11 mouse cellular contexts compared by ENCODE assay signal in the genomic region with DNA sequence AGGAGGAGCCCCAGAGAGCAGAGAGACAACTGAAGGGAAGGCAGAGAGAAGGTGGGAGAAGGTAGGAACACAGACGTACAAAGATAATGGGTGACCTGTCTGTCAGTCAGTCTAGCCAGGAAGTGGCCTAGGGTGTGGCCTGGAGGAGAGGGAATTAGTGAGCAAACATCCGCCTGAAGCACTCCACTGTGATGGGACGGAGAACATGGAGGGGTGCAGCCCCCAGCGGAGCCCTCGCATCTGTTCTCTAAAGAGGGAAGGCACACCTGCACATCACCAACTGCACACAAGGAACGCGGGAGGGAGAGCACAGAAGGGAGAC. TPM values are rescaled to one million over a fixed set of nuclear protein-coding genes. Genes with fewer than 3 reads are reported as not detected.
A peak's percentile ranks its signal among the peaks of the same experiment; 100 is the strongest.
DNase-seq lines count a peak whose midpoint lies in the region; ATAC-seq and TF ChIP-seq lines count a peak whose summit lies in the region.
"Had no signal": no experiment of that assay in that cellular context is flagged by ENCODE, and none has a peak within 500 bp of the region (broad histone marks: within the 10 kb centered on the region; RNA-seq: fewer than 3 reads in every experiment).

No protein-coding gene starts in this region.

- peaks cover 24% of the 10 kb centered on the region for H3K4me1 ChIP-seq in intestine, embryonic 15.5 days (replicated peaks)
- H3K4me1 ChIP-seq in intestine, postnatal 0 days (replicated peaks; ENCODE audit: control insufficient read depth, insufficient read depth, low read length), result no peaks in the 10 kb centered on the region
- H3K4me1 ChIP-seq in ES-Bruce4 (ENCODE audit: control insufficient read depth, insufficient read depth, low read length), result peaks cover 4% of the 10 kb centered on the region
- peaks cover 22% of the 10 kb centered on the region for H3K4me1 ChIP-seq in forebrain, embryonic 12.5 days
- peaks cover 5% of the 10 kb centered on the region; the same call in 1 of the 2 replicates for H3K4me1 ChIP-seq in midbrain, embryonic 16.5 days (ENCODE audit: control insufficient read depth, insufficient read depth, low read length)

- peak; percentile 68 for DNase-seq in naive thymus-derived CD4-positive, alpha-beta T cell, adult 2 months (ENCODE audit: low read depth)
- no peak for DNase-seq in cerebellum, adult 9-10 months
- DNase-seq: cerebellum, adult 18-20 months had no signal

- TF ChIP-seq CTCF in intestine, postnatal 0 days (IDR thresholded peaks at IDR 0.05; ENCODE audit: low read depth), result no peak
- TF ChIP-seq CTCF in C2C12 (IDR thresholded peaks at IDR 0.05; ENCODE audit: control insufficient read depth, insufficient read depth, insufficient read length) (no peak), ES-Bruce4 (IDR thresholded peaks at IDR 0.05; ENCODE audit: low read depth, low read length) (no peak)

- H3K27ac ChIP-seq in intestine, embryonic 15.5 days, result 0 out of 2 replicates have a peak overlapping the region, but pooled peaks have one; percentile 41
- no peak overlapping the region; the same call in 1 of the 2 replicates for H3K27ac ChIP-seq in intestine, postnatal 0 days (ENCODE audit: low read depth, low read length)
- 0 out of 2 replicates have a peak overlapping the region, but pooled peaks have one; percentile 7 for H3K27ac ChIP-seq in ES-Bruce4 (ENCODE audit: insufficient read depth, low read length)
- no peak overlapping the region for H3K27ac ChIP-seq in forebrain, embryonic 12.5 days
- H3K27ac ChIP-seq in midbrain, embryonic 16.5 days (ENCODE audit: low read length), result no peak overlapping the region
- H3K27ac ChIP-seq: kidney, postnatal 0 days had no signal

- no peak for TF ChIP-seq POLR2A in ES-Bruce4 (IDR thresholded peaks at IDR 0.05; ENCODE audit: insufficient read depth, low read length)

- no peak for TF ChIP-seq EP300 in ES-Bruce4 (IDR thresholded peaks at IDR 0.05; ENCODE audit: insufficient read depth, low read depth, low read length)

- no peaks in the 10 kb centered on the region for H3K9me3 ChIP-seq in intestine, embryonic 15.5 days
- H3K9me3 ChIP-seq in intestine, postnatal 0 days (ENCODE audit: control insufficient read depth), result no peaks in the 10 kb centered on the region
- no peaks in the 10 kb centered on the region for H3K9me3 ChIP-seq in ES-Bruce4 (replicated peaks; ENCODE audit: control insufficient read depth, insufficient read depth, low read length, poor library complexity, severe bottlenecking)
- no peaks in the 10 kb centered on the region for H3K9me3 ChIP-seq in forebrain, embryonic 12.5 days
- H3K9me3 ChIP-seq in midbrain, embryonic 16.5 days (replicated peaks; ENCODE audit: control insufficient read depth, low read length, poor library complexity, severe bottlenecking), result no peaks in the 10 kb centered on the region

- no peak overlapping the region for H3K9ac ChIP-seq in intestine, embryonic 15.5 days
- H3K9ac ChIP-seq in intestine, postnatal 0 days (ENCODE audit: low read depth, low read length), result no peak overlapping the region
- no peak overlapping the region for H3K9ac ChIP-seq in ES-Bruce4 (ENCODE audit: low read depth, poor library complexity, severe bottlenecking)
- no peak overlapping the region for H3K9ac ChIP-seq in forebrain, embryonic 12.5 days
- H3K9ac ChIP-seq in midbrain, embryonic 16.5 days (ENCODE audit: low read depth, low read length), result no peak overlapping the region

- peaks cover 63% of the 10 kb centered on the region for H3K36me3 ChIP-seq in intestine, embryonic 15.5 days
- peaks cover 90% of the 10 kb centered on the region for H3K36me3 ChIP-seq in intestine, postnatal 0 days (ENCODE audit: control insufficient read depth, insufficient read depth)
- H3K36me3 ChIP-seq in C2C12 (ENCODE audit: control insufficient read depth, insufficient read depth) (peaks cover 98% of the 10 kb centered on the region), ES-Bruce4 (ENCODE audit: control insufficient read depth, insufficient read depth, low read length, poor library complexity, severe bottlenecking) (peaks cover 36% of the 10 kb centered on the region)
- H3K36me3 ChIP-seq in forebrain, embryonic 12.5 days (replicated peaks), result peaks cover 34% of the 10 kb centered on the region
- 0 out of 2 replicates have a peak, but pooled peaks cover 3% of the 10 kb centered on the region for H3K36me3 ChIP-seq in midbrain, embryonic 16.5 days (ENCODE audit: control insufficient read depth, insufficient read depth, low read length)

- no peak overlapping the region for H3K4me2 ChIP-seq in intestine, embryonic 15.5 days (replicated peaks)
- H3K4me2 ChIP-seq in intestine, postnatal 0 days (replicated peaks; ENCODE audit: low read depth), result no peak overlapping the region
- no peak overlapping the region for H3K4me2 ChIP-seq in forebrain, embryonic 12.5 days
- no peak overlapping the region for H3K4me2 ChIP-seq in midbrain, embryonic 16.5 days (ENCODE audit: low read length)

- no peak overlapping the region for H3K4me3 ChIP-seq in intestine, embryonic 15.5 days (replicated peaks)
- H3K4me3 ChIP-seq in intestine, postnatal 0 days (ENCODE audit: low read depth, low read length), result no peak overlapping the region
- H3K4me3 ChIP-seq in C2C12 (ENCODE audit: insufficient read depth, poor library complexity, severe bottlenecking) (no peak overlapping the region), ES-Bruce4 (ENCODE audit: low read depth, low read length) (no peak overlapping the region)
- H3K4me3 ChIP-seq in forebrain, embryonic 12.5 days (replicated peaks), result no peak overlapping the region
- no peak overlapping the region for H3K4me3 ChIP-seq in midbrain, embryonic 16.5 days (ENCODE audit: low read depth, low read length)

- WGBS in intestine, embryonic 15.5 days, result 67% methylated on average over 7 of the region's 7 CpGs
- WGBS in intestine, postnatal 0 days, result 57% methylated on average over 7 of the region's 7 CpGs
- 86% methylated on average over 7 of the region's 7 CpGs for WGBS in forebrain, embryonic 12.5 days
- 89% methylated on average over 7 of the region's 7 CpGs for WGBS in midbrain, embryonic 16.5 days

- peak overlapping the region; percentile 5 for H3ac ChIP-seq in C2C12 (ENCODE audit: control insufficient read depth, insufficient read length, low read depth)

- peaks cover 96% of the 10 kb centered on the region for H3K79me3 ChIP-seq in C2C12 (ENCODE audit: low read depth)

- ATAC-seq in intestine, embryonic 15.5 days, result no peak
- ATAC-seq in intestine, postnatal 0 days, result no peak; the same call in 1 of the 2 replicates
- ATAC-seq in forebrain, embryonic 12.5 days (ENCODE audit: low FRiP score), result no peak
- ATAC-seq in midbrain, embryonic 16.5 days, result no peak

- H3K79me2 ChIP-seq in C2C12 (ENCODE audit: control insufficient read depth, insufficient read depth), result peaks cover 100% of the 10 kb centered on the region

- H3K27me3 ChIP-seq in intestine, embryonic 15.5 days (replicated peaks), result no peaks in the 10 kb centered on the region
- H3K27me3 ChIP-seq in intestine, postnatal 0 days (replicated peaks; ENCODE audit: control insufficient read depth, insufficient read depth, low read length), result no peaks in the 10 kb centered on the region
- no peaks in the 10 kb centered on the region for H3K27me3 ChIP-seq in C2C12 (ENCODE audit: control insufficient read depth, insufficient read depth, insufficient read length)
- H3K27me3 ChIP-seq in ES-Bruce4 (ENCODE audit: control insufficient read depth, insufficient read depth, low read length, poor library complexity, severe bottlenecking), result no peaks in the 10 kb centered on the region
- no peaks in the 10 kb centered on the region for H3K27me3 ChIP-seq in forebrain, embryonic 12.5 days
- H3K27me3 ChIP-seq in midbrain, embryonic 16.5 days (ENCODE audit: control insufficient read depth, insufficient read depth, low read depth, low read length), result no peaks in the 10 kb centered on the region

TF ChIP-seq in C2C12, 6 proteins besides CTCF, POLR2A, EP300 and RAD21:
- TF ChIP-seq USF1 (IDR thresholded peaks at IDR 0.05; ENCODE audit: low read depth) (no peak), CEBPB (IDR thresholded peaks at IDR 0.05; ENCODE audit: low read depth) (no peak), MYOD1 (IDR thresholded peaks at IDR 0.05; ENCODE audit: control insufficient read depth, insufficient read length, low read depth) (no peak), MYOG (IDR thresholded peaks at IDR 0.05; ENCODE audit: control insufficient read depth, extremely low read depth, insufficient read length) (no peak), FOSL1 (IDR thresholded peaks at IDR 0.05; ENCODE audit: insufficient read depth, low read length, poor library complexity, severe bottlenecking) (no peak), MAX (IDR thresholded peaks at IDR 0.05) (no peak)
TF ChIP-seq in C2C12: peak in this region for 0.

RNA-seq across cellular contexts. Expression of gene Myh9, which starts 34.8 kb away (rescaled TPM):
- 51.6 and 52.9 TPM in 2 replicates for polyA plus RNA-seq in intestine, embryonic 15.5 days (2015; fragmentation: Nextera tagmentation; extraction: Ambion mirVana)
- 25.7 and 27.7 TPM in 2 replicates for polyA plus RNA-seq in intestine, postnatal 0 days (2015; fragmentation: Nextera tagmentation; extraction: Ambion mirVana)
- polyA plus RNA-seq in C2C12 (2012; fragmentation: generic; extraction: Trizol) (580 TPM), ES-Bruce4 (2011; ENCODE audit: insufficient read depth, insufficient read length, low read depth, missing spikeins) (584 and 601 TPM in 2 replicates)
- polyA plus RNA-seq in forebrain, embryonic 12.5 days (2016; fragmentation: Nextera tagmentation; extraction: Ambion mirVana), result 24.6 and 27.6 TPM in 2 replicates
- polyA plus RNA-seq in midbrain, embryonic 16.5 days (2015; fragmentation: Nextera tagmentation; extraction: Ambion mirVana), result 9.5 and 11.2 TPM in 2 replicates

RNA-seq across cellular contexts. Expression of gene Apol8, which starts 50.4 kb away (rescaled TPM):
- polyA plus RNA-seq in intestine, embryonic 15.5 days (2015; fragmentation: Nextera tagmentation; extraction: Ambion mirVana), result 0.18 and 0.35 TPM in 2 replicates
- polyA plus RNA-seq in intestine, postnatal 0 days (2015; fragmentation: Nextera tagmentation; extraction: Ambion mirVana), result not detected in 2 replicates
- polyA plus RNA-seq in C2C12 (2012; fragmentation: generic; extraction: Trizol) (0.46 TPM), ES-Bruce4 (2011; ENCODE audit: insufficient read depth, insufficient read length, low read depth, missing spikeins) (1.4 and 1.9 TPM in 2 replicates)
- 0.24 and 0.46 TPM in 2 replicates for polyA plus RNA-seq in forebrain, embryonic 12.5 days (2016; fragmentation: Nextera tagmentation; extraction: Ambion mirVana)
- 0.11 and 0.27 TPM in 2 replicates for polyA plus RNA-seq in midbrain, embryonic 16.5 days (2015; fragmentation: Nextera tagmentation; extraction: Ambion mirVana)
- polyA plus RNA-seq: kidney, postnatal 0 days; macrophage had no signal

Comparison
In these comparisons a context has a peak if more than half of its experiments do, and no peak if none do; other contexts are left out.
1. H3K27ac ChIP-seq: peak in intestine, embryonic 15.5 days (single experiment) and ES-Bruce4 (single experiment); none in intestine, postnatal 0 days (single experiment), forebrain, embryonic 12.5 days (single experiment) and midbrain, embryonic 16.5 days (single experiment).
2. RNA of gene Myh9, which starts 34.8 kb away (polyA plus RNA-seq): 584 to 601 TPM in ES-Bruce4 and 580 TPM in C2C12 (single experiment); 51.6 to 52.9 TPM in intestine, embryonic 15.5 days, 25.7 to 27.7 TPM in intestine, postnatal 0 days, 24.6 to 27.6 TPM in forebrain, embryonic 12.5 days and 9.5 to 11.2 TPM in midbrain, embryonic 16.5 days; every median in the first group is over 10 times any median in the second.